Mouse (Mus musculus): ENCODE results near the gene Larp6. TPM values are rescaled to one million over a fixed set of nuclear protein-coding genes. Genes with fewer than 3 reads are reported as not detected.

The Larp6 gene
- total RNA-seq (2021): 1 to 10 TPM; 2.3 to 3.0 TPM
- long read RNA-seq, experiment 1, transcript Larp6-201 (3 exons, 2,440 nt): major isoform, 8 of 10 reads
- long read RNA-seq, experiment 1, partial matches to known transcripts: 0 of 10 reads
- long read RNA-seq, experiment 1, other reads (novel, unspliced or antisense): 2 of 10 reads
- long read RNA-seq, experiment 2, partial matches to known transcripts: 0 of 2 reads
- long read RNA-seq, experiment 2, other reads (novel, unspliced or antisense): 1 of 2 reads

- DNase-seq: peak; percentile 50 to 66
These were observed at the start of gene Larp6 for GRCm38 (mm10) chr9:60712771-60713541. Larp6 (plus strand) TSS chr9:60712989.

- peak in 1 of 2 experiments; percentile 32 for DNase-seq
These were observed 48.4 kb upstream of the Larp6 start for GRCm38 (mm10) chr9:60664385-60664784.

GRCm38 (mm10) chr9:60664866-60665265 lies 47.9 kb upstream of the Larp6 start:
- DNase-seq: no peak

DNA sequence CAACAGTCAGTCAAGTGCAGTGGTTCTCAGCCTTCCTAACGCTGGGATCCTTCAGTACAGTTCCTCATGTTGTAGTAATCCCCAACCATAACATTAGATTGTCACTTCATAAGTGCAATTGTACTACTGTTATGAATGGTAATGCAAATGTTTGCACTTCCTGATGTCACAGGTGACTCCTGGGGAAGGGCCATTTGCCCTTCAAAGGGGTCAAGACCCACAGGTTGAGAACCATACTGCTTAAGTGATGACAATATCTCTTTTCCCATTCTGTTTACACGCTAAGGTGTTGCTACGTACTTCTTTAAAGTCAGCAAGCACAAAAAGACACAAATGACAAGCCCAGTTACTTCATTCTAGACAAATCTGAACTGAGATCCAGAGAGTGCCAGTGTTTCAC lies 47.3 kb upstream of the Larp6 start:
- no peak for DNase-seq

DNA sequence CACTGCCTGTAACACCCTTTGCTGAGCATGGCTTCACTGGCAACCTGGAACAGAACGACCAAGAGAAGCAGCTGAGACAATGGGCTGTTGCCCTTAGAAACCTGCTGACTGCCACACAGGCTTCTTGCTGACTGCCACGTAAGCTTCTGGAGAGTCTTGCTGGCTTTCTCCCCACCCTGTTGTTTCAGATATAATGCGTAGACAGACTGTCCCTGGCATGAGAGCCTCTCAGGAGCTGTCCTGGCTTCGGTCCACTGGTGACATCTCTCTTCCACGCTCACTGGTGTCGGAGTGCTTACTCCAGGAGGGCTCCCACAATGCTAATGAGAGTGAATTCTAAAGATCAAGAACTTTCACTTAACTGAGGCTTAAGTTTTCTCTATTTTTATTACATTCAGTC lies 43.9 kb upstream of the Larp6 start:
- DNase-seq: no peak

GRCm38 (mm10) chr9:60672568-60672967 lies 40.2 kb upstream of the Larp6 start:
- DNase-seq: no peak

DNA sequence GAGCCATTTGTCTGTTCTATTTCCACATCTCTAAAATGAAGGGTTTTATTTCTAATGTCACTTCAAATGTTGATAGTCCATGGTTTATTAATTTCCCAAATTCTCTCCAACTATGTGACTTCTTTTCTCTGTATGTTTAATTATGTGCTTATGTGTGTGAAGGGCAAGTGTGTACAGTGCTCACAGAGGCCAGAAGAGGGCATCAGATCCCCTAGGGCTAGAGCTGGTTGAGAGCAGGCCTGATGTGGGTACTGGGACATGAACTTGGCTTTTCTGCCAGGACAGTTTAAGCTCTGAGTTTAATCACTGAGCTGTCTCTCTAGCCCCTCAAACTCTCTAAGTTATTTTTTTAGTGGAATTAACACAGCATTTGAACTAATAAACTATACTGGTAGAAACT lies 38.0 kb upstream of the Larp6 start:
- peak in 1 of 2 experiments; percentile 40 for DNase-seq

GRCm38 (mm10) chr9:60676429-60676828 lies 36.4 kb upstream of the Larp6 start:
- no peak for DNase-seq

- no peak for DNase-seq
These were observed 33.9 kb upstream of the Larp6 start for GRCm38 (mm10) chr9:60678913-60679312.

GRCm38 (mm10) chr9:60681005-60681404 lies 31.8 kb upstream of the Larp6 start:
- no peak for DNase-seq

GRCm38 (mm10) chr9:60682753-60683152 lies 30.0 kb upstream of the Larp6 start:
- DNase-seq: no peak

DNA sequence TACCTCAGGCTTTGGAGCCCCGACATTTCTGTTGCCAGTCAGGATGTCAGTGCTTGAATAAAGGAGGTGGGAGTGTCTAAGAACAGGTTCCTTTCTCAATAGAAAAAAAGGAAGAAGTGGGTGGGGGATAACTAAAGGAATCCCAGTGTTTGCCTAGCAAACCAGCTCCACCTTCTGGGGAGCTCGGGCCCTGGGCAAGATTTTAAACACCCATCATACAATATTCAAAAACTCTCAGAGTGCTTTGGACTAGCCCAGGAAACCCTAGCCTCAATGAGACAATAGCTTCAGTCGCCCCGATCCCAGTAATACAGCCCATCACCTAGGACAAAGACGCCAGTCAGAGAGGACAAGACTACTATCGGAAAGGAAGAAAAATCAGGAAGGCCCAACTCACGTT lies 25.4 kb upstream of the Larp6 start:
- DNase-seq: peak in 1 of 2 experiments; percentile 35

GRCm38 (mm10) chr9:60687891-60688324 lies 24.9 kb upstream of the Larp6 start, which contains the start of gene Lrrc49:
Lrrc49 (minus strand) TSS chr9:60688158.
- peak; percentile 92 to 93 for DNase-seq

DNA sequence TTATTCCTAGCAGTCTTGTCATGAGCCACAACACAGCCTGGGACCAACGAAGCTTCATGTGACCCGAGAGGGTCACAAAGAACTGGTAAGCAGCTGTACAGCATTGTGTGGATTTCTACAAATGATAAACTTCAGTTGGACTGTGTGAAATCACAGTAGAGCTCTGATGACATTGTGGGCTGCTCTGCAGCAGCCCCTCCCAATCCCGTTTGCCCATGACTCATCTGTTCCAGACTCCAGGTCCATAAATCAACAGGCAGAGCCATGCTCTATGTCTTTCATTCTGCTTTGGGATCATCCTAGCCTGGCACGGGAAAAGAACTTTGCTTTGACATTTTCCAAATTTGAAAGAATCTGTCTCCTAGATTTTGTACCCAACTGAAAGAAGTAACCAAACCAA lies 20.2 kb upstream of the Larp6 start:
- peak; percentile 74 to 78 for DNase-seq

GRCm38 (mm10) chr9:60693986-60694385 lies 18.8 kb upstream of the Larp6 start:
- DNase-seq: peak; percentile 27 to 44

- peak in 1 of 2 experiments; percentile 20 for DNase-seq
These were observed 16.4 kb upstream of the Larp6 start for GRCm38 (mm10) chr9:60696271-60696985.

GRCm38 (mm10) chr9:60699581-60700231 lies 13.1 kb upstream of the Larp6 start:
- no peak for DNase-seq

GRCm38 (mm10) chr9:60707594-60707993 lies 5.2 kb upstream of the Larp6 start:
- no peak for DNase-seq

GRCm38 (mm10) chr9:60708606-60709005 lies 4.2 kb upstream of the Larp6 start:
- no peak for DNase-seq

GRCm38 (mm10) chr9:60709721-60710120 lies 3.1 kb upstream of the Larp6 start:
- no peak for DNase-seq

DNA sequence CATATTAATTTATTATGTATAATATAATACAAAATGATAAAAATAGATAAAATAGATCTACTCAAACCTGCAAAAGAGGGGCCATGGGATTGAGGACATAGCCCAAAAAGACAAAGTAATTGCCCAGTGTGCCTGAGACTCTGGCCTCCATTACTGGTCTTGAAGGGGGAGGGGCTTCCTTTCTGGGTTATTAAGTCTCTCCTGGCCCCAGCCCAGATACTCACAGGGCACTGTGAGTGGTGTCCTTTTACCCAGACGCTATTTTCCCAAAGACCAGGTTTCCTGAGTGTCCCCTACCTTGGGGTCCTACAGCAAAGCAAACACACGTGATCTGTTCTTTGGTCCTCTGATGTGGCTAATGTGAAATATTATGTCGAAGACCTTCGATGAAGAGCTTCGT lies 778 bp upstream of the Larp6 start:
- DNase-seq: no peak

GRCm38 (mm10) chr9:60713616-60714015 lies 827 bp downstream of the Larp6 start:
- DNase-seq: no peak

All from adrenal gland, postnatal 36 days (tissue).